Mouse (Mus musculus): ENCODE measurements at regions not wholly inside any gene's neighbourhood (a gene's known extent, or its start where the extent isn't known, plus 50 kb on each side); places are given as distances from the start of the nearest gene placed in this dataset.

DNA sequence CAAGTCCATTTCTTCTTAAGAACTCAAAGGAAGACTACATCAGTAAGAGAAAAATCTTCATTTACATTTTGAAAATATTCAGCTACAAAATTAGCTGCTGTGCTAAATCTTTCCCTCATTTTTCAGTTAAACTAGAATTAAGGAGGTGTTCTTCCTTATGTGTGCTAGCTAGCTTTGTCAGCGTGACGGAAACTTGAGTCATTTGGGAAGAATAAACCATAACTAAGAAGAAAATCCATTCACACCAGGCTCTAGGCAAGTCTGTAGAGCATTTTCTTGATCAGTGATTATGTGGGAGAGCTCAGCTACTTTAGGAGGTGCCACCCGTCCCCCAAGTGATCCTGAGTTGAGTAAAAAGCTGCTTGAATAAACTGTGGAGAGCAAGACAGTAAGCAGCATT is 635.4 kb downstream of the Ntrk3 start:
- Histone ChIP-seq H3K9me3 (replicated peaks; ENCODE audit: low read length) (peaks cover 66% of the 10 kb centered on the region), H3K4me1 (ENCODE audit: control insufficient read depth in 1 of 2, insufficient read depth in 2 of 2) (no peaks in the 10 kb centered on the region), H3K9ac (ENCODE audit: insufficient read depth, low read depth) (no peak overlapping the region), H3K4me3 (replicated peaks in 1 of 3; ENCODE audit: low read depth in 2 of 3, low read length in 2 of 3, poor library complexity in 1 of 3) (no peak overlapping the region), H3K36me3 (replicated peaks in 1 of 2; ENCODE audit: control insufficient read depth in 1 of 2, insufficient read depth in 1 of 2, low read length in 1 of 2) (no peaks in the 10 kb centered on the region), H3K27me3 (replicated peaks) (no peaks in the 10 kb centered on the region), H3K4me2 (ENCODE audit: insufficient read depth, low read depth, poor library complexity, severe bottlenecking) (no peak overlapping the region), H3K79me2 (replicated peaks; ENCODE audit: control insufficient read depth, extremely low read depth, insufficient read depth, poor library complexity, severe bottlenecking) (no peaks in the 10 kb centered on the region), H3K27ac (ENCODE audit: insufficient read depth, low read depth) (no peak overlapping the region)
- dilution Hi-C loops (cut with MboI; ENCODE audit: extremely low pct_ligation_motif_present, extremely low pct_unique_long_range_greater_than_20kb, low sequenced_read_pairs): no loop called here
- DNase-seq (ENCODE audit: extremely low read depth): no peak
- in situ Hi-C loops (cut with MboI; ENCODE audit: low pct_ligation_motif_present, low pct_unique_long_range_greater_than_20kb, low sequenced_read_pairs): no loop called here
- TF ChIP-seq RAD21 (IDR thresholded peaks at IDR 0.05; ENCODE audit: low read depth, low read length): no peak
- TF ChIP-seq ZC3H11A (IDR thresholded peaks at IDR 0.05; ENCODE audit: low read depth, low read length): no peak
- no peak for TF ChIP-seq CHD2 (IDR thresholded peaks at IDR 0.05; ENCODE audit: low read length)

DNA sequence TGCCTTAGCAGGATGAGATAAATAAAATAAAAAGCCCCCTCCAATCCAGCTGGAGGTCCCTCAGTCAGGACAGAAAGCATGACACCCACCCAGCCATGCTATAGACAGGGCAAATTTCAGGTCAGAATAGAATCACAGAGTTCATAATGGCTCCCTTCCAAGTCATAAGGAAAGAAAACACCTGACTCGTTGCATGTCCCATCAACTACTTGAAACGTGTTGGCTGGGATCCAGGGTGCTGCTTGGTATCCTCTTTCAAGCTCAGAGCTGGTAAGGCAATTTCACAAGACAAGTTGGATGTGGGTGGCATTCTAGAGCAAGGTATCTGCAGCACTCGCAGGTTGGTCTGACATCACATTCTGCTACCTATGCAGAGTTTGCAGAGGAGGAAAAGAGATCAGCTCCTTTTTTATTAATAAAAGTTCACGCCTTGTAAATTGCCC is 651.2 kb downstream of the Ntrk3 start:
- Histone ChIP-seq H3K9ac (ENCODE audit: insufficient read depth, low read depth) (no peak overlapping the region), H3K27me3 (replicated peaks) (no peaks in the 10 kb centered on the region), H3K4me1 (ENCODE audit: control insufficient read depth in 1 of 2, insufficient read depth in 2 of 2) (no peaks in the 10 kb centered on the region), H3K9me3 (replicated peaks; ENCODE audit: low read length) (peaks cover 47% of the 10 kb centered on the region), H3K36me3 (replicated peaks in 1 of 2; ENCODE audit: control insufficient read depth in 1 of 2, insufficient read depth in 1 of 2, low read length in 1 of 2) (no peaks in the 10 kb centered on the region), H3K79me2 (replicated peaks; ENCODE audit: control insufficient read depth, extremely low read depth, insufficient read depth, poor library complexity, severe bottlenecking) (no peaks in the 10 kb centered on the region), H3K4me3 (replicated peaks in 1 of 3; ENCODE audit: low read depth in 2 of 3, low read length in 2 of 3, poor library complexity in 1 of 3) (no peak overlapping the region), H3K27ac (ENCODE audit: insufficient read depth, low read depth) (no peak overlapping the region), H3K4me2 (ENCODE audit: insufficient read depth, low read depth, poor library complexity, severe bottlenecking) (no peak overlapping the region)
- no peak for DNase-seq (ENCODE audit: extremely low read depth)
- no peak for TF ChIP-seq MAZ (IDR thresholded peaks at IDR 0.05; ENCODE audit: low read depth, low read length)
- no peak for TF ChIP-seq ELF1 (IDR thresholded peaks at IDR 0.05; ENCODE audit: low read depth, low read length)
- TF ChIP-seq MXI1 (IDR thresholded peaks at IDR 0.05; ENCODE audit: low read depth, low read length): no peak
- no peak for TF ChIP-seq CHD2 (IDR thresholded peaks at IDR 0.05; ENCODE audit: low read length)
- no peak for TF ChIP-seq EP300 (IDR thresholded peaks at IDR 0.05; ENCODE audit: low read length)
- no peak for TF ChIP-seq SMC3 (IDR thresholded peaks at IDR 0.05; ENCODE audit: low read depth, low read length)
- no peak for TF ChIP-seq KAT2A (IDR thresholded peaks at IDR 0.05; ENCODE audit: insufficient replicate concordance, low read length)
- no peak for TF ChIP-seq UBTF (IDR thresholded peaks at IDR 0.05; ENCODE audit: low read depth, low read length)
- TF ChIP-seq POLR2AphosphoS2 (IDR thresholded peaks at IDR 0.05; ENCODE audit: low read depth, low read length): no peak
- dilution Hi-C loops (cut with MboI; ENCODE audit: extremely low pct_ligation_motif_present, extremely low pct_unique_long_range_greater_than_20kb, low sequenced_read_pairs) (no loop called here), in situ Hi-C loops (cut with MboI; ENCODE audit: low pct_ligation_motif_present, low pct_unique_long_range_greater_than_20kb, low sequenced_read_pairs) (no loop called here)

DNA sequence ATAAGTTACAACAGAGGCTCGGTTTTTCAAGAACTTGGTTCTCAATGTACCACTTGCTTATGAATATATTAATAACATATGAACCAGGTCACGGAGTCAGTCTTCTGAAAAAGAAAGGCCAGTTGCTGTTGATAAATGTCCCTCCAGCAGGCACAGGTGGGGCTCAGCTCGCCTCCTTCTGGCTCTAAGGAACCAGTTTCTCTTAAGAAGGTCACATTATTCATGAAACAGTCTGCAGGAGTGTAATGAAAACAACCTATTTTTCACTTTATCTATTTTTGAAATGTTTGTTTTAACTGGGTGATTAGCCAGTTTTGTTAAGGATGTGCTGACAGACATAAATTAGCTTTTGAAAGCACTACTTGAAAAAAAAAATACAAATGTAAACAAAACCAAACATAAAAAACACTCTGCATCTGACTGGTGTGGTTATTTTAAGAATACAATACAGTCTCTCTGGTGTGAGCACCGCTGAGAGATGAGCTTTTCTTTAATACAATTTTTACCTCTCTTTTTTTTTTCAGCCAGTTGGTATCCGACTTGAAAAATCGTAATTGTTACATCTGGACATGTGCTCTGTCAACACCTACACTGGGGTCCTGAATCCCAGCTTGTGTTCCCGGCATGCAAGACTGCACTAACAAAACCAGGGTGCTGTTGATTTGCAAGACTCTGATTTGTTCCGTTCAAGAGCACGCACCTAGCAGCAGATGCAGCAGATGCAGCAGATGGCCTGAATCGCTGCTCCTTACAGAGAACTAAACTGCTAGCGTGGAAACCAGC is 651.8 kb downstream of the Ntrk3 start:
- DNase-seq (ENCODE audit: extremely low read depth): no peak
- H3K9me3 ChIP-seq (replicated peaks; ENCODE audit: low read length): peaks cover 44% of the 10 kb centered on the region
- H3K9ac ChIP-seq (ENCODE audit: insufficient read depth, low read depth): no peak overlapping the region
- in situ Hi-C loops (cut with MboI; ENCODE audit: low pct_ligation_motif_present, low pct_unique_long_range_greater_than_20kb, low sequenced_read_pairs): no loop called here
- H3K79me2 ChIP-seq (replicated peaks; ENCODE audit: control insufficient read depth, extremely low read depth, insufficient read depth, poor library complexity, severe bottlenecking): no peaks in the 10 kb centered on the region
- TF ChIP-seq ZKSCAN1 (IDR thresholded peaks at IDR 0.05; ENCODE audit: borderline replicate concordance, low read depth, low read length): no peak
- TF ChIP-seq POLR2A (IDR thresholded peaks at IDR 0.05; ENCODE audit: low read depth, low read length): no peak
- TF ChIP-seq NRF1 (IDR thresholded peaks at IDR 0.05; ENCODE audit: low read depth, low read length): no peak
- TF ChIP-seq UBTF (IDR thresholded peaks at IDR 0.05; ENCODE audit: low read depth, low read length): no peak
- no peak for TF ChIP-seq MEF2A (IDR thresholded peaks at IDR 0.05; ENCODE audit: borderline replicate concordance, low read depth, low read length)
- TF ChIP-seq SMC3 (IDR thresholded peaks at IDR 0.05; ENCODE audit: low read depth, low read length): no peak
- TF ChIP-seq KAT2A (IDR thresholded peaks at IDR 0.05; ENCODE audit: insufficient replicate concordance, low read length): no peak
- no peaks in the 10 kb centered on the region for H3K4me1 ChIP-seq (ENCODE audit: control insufficient read depth in 1 of 2, insufficient read depth in 2 of 2)
- no peak overlapping the region for H3K4me3 ChIP-seq (replicated peaks in 1 of 3; ENCODE audit: low read depth in 2 of 3, low read length in 2 of 3, poor library complexity in 1 of 3)
- H3K4me2 ChIP-seq (ENCODE audit: insufficient read depth, low read depth, poor library complexity, severe bottlenecking): no peak overlapping the region
- no peaks in the 10 kb centered on the region for H3K36me3 ChIP-seq (replicated peaks in 1 of 2; ENCODE audit: control insufficient read depth in 1 of 2, insufficient read depth in 1 of 2, low read length in 1 of 2)
- H3K27me3 ChIP-seq (replicated peaks): no peaks in the 10 kb centered on the region
- no peak overlapping the region for H3K27ac ChIP-seq (ENCODE audit: insufficient read depth, low read depth)
- dilution Hi-C loops (cut with MboI; ENCODE audit: extremely low pct_ligation_motif_present, extremely low pct_unique_long_range_greater_than_20kb, low sequenced_read_pairs): no loop called here
